Mouse (Mus musculus) testis, adult 2 months (tissue): Measurements from ENCODE around the gene Zfp982. TPM values are rescaled to one million over a fixed set of nuclear protein-coding genes. Genes with fewer than 3 reads are reported as not detected.
"Not testable (repeated sequence)": the region's sequence is repeated elsewhere in the genome, so short reads cannot be mapped to it uniquely, and the experiment has no call there.

Source experiments
- H3K27ac ChIP-seq: fragments of 200-500 bp; 2 replicates; pipeline ENCODE4 v1.5.1; 2012; ENCODE audit warnings: low read depth, low read length; ENCODE audit not compliant: control insufficient read depth, insufficient read depth
- H3K27me3 ChIP-seq: fragments of 200-500 bp; 2 replicates; pipeline ENCODE4 v1.6.1; 2012; ENCODE audit warnings: mild to moderate bottlenecking, low read length, moderate library complexity; ENCODE audit not compliant: control insufficient read depth, insufficient read depth
- H3K36me3 ChIP-seq: fragments of 200-500 bp; 2 replicates; pipeline ENCODE4 v1.6.1; 2012; ENCODE audit warnings: mild to moderate bottlenecking, low read length; ENCODE audit not compliant: control insufficient read depth, insufficient read depth
- H3K4me1 ChIP-seq: fragments of 200-500 bp; 2 replicates; pipeline ENCODE4 v1.6.1; 2012; ENCODE audit warnings: low read length; ENCODE audit not compliant: control insufficient read depth, insufficient read depth
- H3K4me3 ChIP-seq: fragments of 200-500 bp; 2 replicates; pipeline ENCODE4 v1.5.1; 2012; ENCODE audit warnings: low read depth, mild to moderate bottlenecking, low read length, moderate library complexity, mixed read lengths; ENCODE audit not compliant: control insufficient read depth
- CTCF ChIP-seq: fragments of 200-500 bp; IDR thresholded peaks from 2 replicates; pipeline ENCODE4 v1.5.1; 2012; ENCODE audit warnings: low read depth, mild to moderate bottlenecking, inconsistent platforms, low read length, moderate library complexity; ENCODE audit not compliant: control insufficient read depth, insufficient read depth, insufficient replicate concordance
- POLR2A ChIP-seq: fragments of 200-500 bp; IDR thresholded peaks from 2 replicates; pipeline ENCODE4 v1.6.1; 2012; ENCODE audit warnings: low read depth, mild to moderate bottlenecking, inconsistent platforms, low read length, moderate library complexity; ENCODE audit not compliant: control insufficient read depth
- polyA plus RNA-seq: library from polyadenylated mRNA; depleted of rRNA; stranded (reverse); fragments of >200 nt; gene quantifications from 2 replicates; pipeline ENCODE4 v1.2.3, GENCODE M21; 2012; rRNA removed

Zfp982 gene
- polyA plus RNA-seq, 1 experiment, result 1.5 TPM

- H3K4me1 ChIP-seq, result no peaks in the 10 kb centered on the region
- H3K27me3 ChIP-seq, result no peaks in the 10 kb centered on the region
- no peaks in the 10 kb centered on the region for H3K36me3 ChIP-seq
- no peak overlapping the region for H3K27ac ChIP-seq
- no peak for TF ChIP-seq POLR2A
- TF ChIP-seq CTCF, result no peak
- H3K4me3 ChIP-seq, result no peak overlapping the region
These were observed 48.9 kb downstream of the Zfp982 start for GRCm38 (mm10) chr4:147541105-147541504.

- not testable (repeated sequence) for H3K36me3 ChIP-seq, H3K27ac ChIP-seq, H3K4me1 ChIP-seq, H3K4me3 ChIP-seq, H3K27me3 ChIP-seq
These were observed 60.9 kb downstream of the Zfp982 start, which contains the start of gene Zfp985 for GRCm38 (mm10) chr4:147553071-147553470. Gene Zfp985 (plus strand): TSS chr4:147553277.

DNA sequence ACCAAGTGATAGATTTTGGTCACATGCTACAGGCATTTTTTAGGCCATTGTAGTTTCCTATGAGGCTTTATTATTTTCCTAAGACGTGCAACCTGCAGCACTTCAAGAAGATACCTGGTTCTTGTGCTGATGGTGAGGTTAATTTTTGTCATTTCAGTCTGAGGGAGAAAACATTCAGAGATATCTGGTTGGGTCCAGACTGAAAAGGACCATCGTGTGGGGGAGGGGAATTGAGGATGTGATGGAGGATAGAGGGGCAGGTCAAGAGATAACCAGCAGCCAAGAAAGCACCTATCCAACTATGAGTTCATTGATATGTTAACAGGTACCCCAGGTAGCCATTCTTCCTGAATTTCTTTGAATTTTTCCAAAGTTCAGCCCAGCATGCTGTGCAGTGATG, 62.1 kb downstream of the Zfp982 start:
- not testable (repeated sequence) for H3K36me3 ChIP-seq, H3K4me1 ChIP-seq, H3K4me3 ChIP-seq, H3K27me3 ChIP-seq, H3K27ac ChIP-seq

DNA sequence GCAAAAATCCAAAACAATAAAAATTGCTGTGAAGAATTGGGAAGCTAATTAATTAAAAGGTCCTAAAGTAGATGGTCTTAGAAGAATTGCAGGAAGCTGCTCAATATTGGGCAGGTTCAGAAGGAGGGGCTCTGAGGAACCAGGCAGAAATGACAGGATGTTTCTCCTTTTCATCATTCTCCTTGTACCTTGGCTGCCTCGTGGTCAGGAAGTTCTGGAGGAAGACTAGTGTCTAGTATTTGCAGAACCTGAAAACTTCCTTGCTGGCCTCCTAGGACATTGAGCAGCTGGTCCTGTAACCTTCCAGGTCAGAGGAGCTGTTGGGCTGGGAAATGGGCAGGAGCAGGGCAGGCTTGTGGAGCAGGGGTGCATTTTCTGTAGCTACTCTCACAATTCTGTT, 64.7 kb downstream of the Zfp982 start:
- not testable (repeated sequence) for H3K4me3 ChIP-seq, H3K4me1 ChIP-seq, H3K27ac ChIP-seq, H3K36me3 ChIP-seq, H3K27me3 ChIP-seq

GRCm38 (mm10) chr4:147558011-147558410, 65.8 kb downstream of the Zfp982 start:
- H3K4me1 ChIP-seq, H3K4me3 ChIP-seq, H3K36me3 ChIP-seq, H3K27ac ChIP-seq, H3K27me3 ChIP-seq: not testable (repeated sequence)

GRCm38 (mm10) chr4:147559096-147559495, 66.9 kb downstream of the Zfp982 start:
- not testable (repeated sequence) for H3K36me3 ChIP-seq, H3K27me3 ChIP-seq, H3K4me1 ChIP-seq, H3K4me3 ChIP-seq, H3K27ac ChIP-seq

Other genes starting within 250 kb of the Zfp982 start
- 0.05 and 0.07 TPM in 2 replicates for gene Zfp988, start 186.7 kb upstream of the Zfp982 start, polyA plus RNA-seq
- gene Zfp978, start 131.1 kb upstream of the Zfp982 start, polyA plus RNA-seq, result 0.57 TPM in 1 of 2 replicates, not detected in the other
- 0.08 and 0.11 TPM in 2 replicates for gene Gm16503, start 47.8 kb downstream of the Zfp982 start, polyA plus RNA-seq
- gene Zfp985, start 60.9 kb downstream of the Zfp982 start, polyA plus RNA-seq, result not detected in 2 replicates
- 1.1 and 1.3 TPM in 2 replicates for gene Zfp979, start 150.1 kb downstream of the Zfp982 start, polyA plus RNA-seq
- 0.10 and 0.17 TPM in 2 replicates for gene Zfp534, start 210.1 kb downstream of the Zfp982 start, polyA plus RNA-seq